Mouse (Mus musculus): ENCODE data around the gene Ubfd1.
"Not testable (repeated sequence)": the region's sequence is repeated elsewhere in the genome, so short reads cannot be mapped to it uniquely, and the experiment has no call there.

The Ubfd1 gene

GRCm38 (mm10) chr7:122065656-122066055 lies 1.3 kb upstream of the Ubfd1 start:
- no peak for DNase-seq (ENCODE audit: low read depth, low spot score)
- Histone ChIP-seq H3K36me3 (ENCODE audit: control insufficient read depth, insufficient read depth, low read length, poor library complexity, severe bottlenecking) (0 out of 2 replicates have a peak, but pooled peaks cover 2% of the 10 kb centered on the region), H3K27me3 (ENCODE audit: control insufficient read depth, insufficient read depth, low read length, poor library complexity, severe bottlenecking) (no peaks in the 10 kb centered on the region)

- Histone ChIP-seq H3K36me3 (ENCODE audit: control insufficient read depth, insufficient read depth, low read length, poor library complexity, severe bottlenecking) (0 out of 2 replicates have a peak, but pooled peaks cover 2% of the 10 kb centered on the region), H3K27me3 (ENCODE audit: control insufficient read depth, insufficient read depth, low read length, poor library complexity, severe bottlenecking) (no peaks in the 10 kb centered on the region)
- no peak for DNase-seq (ENCODE audit: low read depth, low spot score)
These were observed 652 bp upstream of the Ubfd1 start for GRCm38 (mm10) chr7:122066102-122066944.

- peak; percentile 38 for DNase-seq (ENCODE audit: low read depth, low spot score)
- peaks cover 6% of the 10 kb centered on the region; the same call in 1 of the 2 replicates for H3K36me3 ChIP-seq (ENCODE audit: control insufficient read depth, insufficient read depth, low read length, poor library complexity, severe bottlenecking)
- H3K27me3 ChIP-seq (ENCODE audit: control insufficient read depth, insufficient read depth, low read length, poor library complexity, severe bottlenecking): no peaks in the 10 kb centered on the region
These were observed 774 bp downstream of the Ubfd1 start for GRCm38 (mm10) chr7:122067517-122068381.

- Histone ChIP-seq H3K36me3 (ENCODE audit: control insufficient read depth, insufficient read depth, low read length, poor library complexity, severe bottlenecking) (peaks cover 25% of the 10 kb centered on the region), H3K27me3 (ENCODE audit: control insufficient read depth, insufficient read depth, low read length, poor library complexity, severe bottlenecking) (no peaks in the 10 kb centered on the region)
- DNase-seq (ENCODE audit: low read depth, low spot score): no peak
These were observed 7.4 kb downstream of the Ubfd1 start for GRCm38 (mm10) chr7:122074374-122074773.

GRCm38 (mm10) chr7:122079798-122080554 lies 13.0 kb downstream of the Ubfd1 start:
- H3K36me3 ChIP-seq (ENCODE audit: control insufficient read depth, insufficient read depth, low read length, poor library complexity, severe bottlenecking): peaks cover 20% of the 10 kb centered on the region

GRCm38 (mm10) chr7:122081071-122081470 lies 14.1 kb downstream of the Ubfd1 start:
- H3K36me3 ChIP-seq (ENCODE audit: control insufficient read depth, insufficient read depth, low read length, poor library complexity, severe bottlenecking): peaks cover 19% of the 10 kb centered on the region; the same call in 1 of the 2 replicates
- no peaks in the 10 kb centered on the region for H3K27me3 ChIP-seq (ENCODE audit: control insufficient read depth, insufficient read depth, low read length, poor library complexity, severe bottlenecking)

More at GRCm38 (mm10) chr7:122079798-122080554, 13.0 kb downstream of the Ubfd1 start:
- H3K27me3 ChIP-seq (ENCODE audit: control insufficient read depth, insufficient read depth, low read length, poor library complexity, severe bottlenecking): no peaks in the 10 kb centered on the region
- no peak for DNase-seq (ENCODE audit: low read depth, low spot score)

GRCm38 (mm10) chr7:122087195-122087982 lies 20.4 kb downstream of the Ubfd1 start:
- Histone ChIP-seq H3K36me3 (ENCODE audit: control insufficient read depth, insufficient read depth, low read length, poor library complexity, severe bottlenecking) (peaks cover 9% of the 10 kb centered on the region; the same call in 1 of the 2 replicates), H3K27me3 (ENCODE audit: control insufficient read depth, insufficient read depth, low read length, poor library complexity, severe bottlenecking) (no peaks in the 10 kb centered on the region)
- peak; percentile 69 for DNase-seq (ENCODE audit: low read depth, low spot score)

More at GRCm38 (mm10) chr7:122081071-122081470, 14.1 kb downstream of the Ubfd1 start:
- no peak for DNase-seq (ENCODE audit: low read depth, low spot score)

GRCm38 (mm10) chr7:122094564-122095330 lies 27.8 kb downstream of the Ubfd1 start:
- H3K27me3 ChIP-seq (ENCODE audit: control insufficient read depth, insufficient read depth, low read length, poor library complexity, severe bottlenecking): no peaks in the 10 kb centered on the region
- DNase-seq (ENCODE audit: low read depth, low spot score): peak; percentile 54
- H3K36me3 ChIP-seq (ENCODE audit: control insufficient read depth, insufficient read depth, low read length, poor library complexity, severe bottlenecking): peaks cover 13% of the 10 kb centered on the region; the same call in 1 of the 2 replicates

- Histone ChIP-seq H3K36me3 (ENCODE audit: control insufficient read depth, insufficient read depth, low read length, poor library complexity, severe bottlenecking) (peaks cover 4% of the 10 kb centered on the region; the same call in 1 of the 2 replicates), H3K27me3 (ENCODE audit: control insufficient read depth, insufficient read depth, low read length, poor library complexity, severe bottlenecking) (no peaks in the 10 kb centered on the region)
- DNase-seq (ENCODE audit: low read depth, low spot score): no peak
These were observed 31.0 kb downstream of the Ubfd1 start for GRCm38 (mm10) chr7:122098009-122098408.

- DNase-seq (ENCODE audit: low read depth, low spot score): peak; percentile 82
- H3K36me3 ChIP-seq (ENCODE audit: control insufficient read depth, insufficient read depth, low read length, poor library complexity, severe bottlenecking): peaks cover 4% of the 10 kb centered on the region; the same call in 1 of the 2 replicates
These were observed 32.2 kb downstream of the Ubfd1 start for GRCm38 (mm10) chr7:122099222-122099621.

GRCm38 (mm10) chr7:122101014-122101746 lies 34.2 kb downstream of the Ubfd1 start:
- not testable (repeated sequence) for H3K36me3 ChIP-seq (ENCODE audit: control insufficient read depth, insufficient read depth, low read length, poor library complexity, severe bottlenecking); H3K27me3 ChIP-seq (ENCODE audit: control insufficient read depth, insufficient read depth, low read length, poor library complexity, severe bottlenecking)
- DNase-seq (ENCODE audit: low read depth, low spot score): peak; percentile 33

More at GRCm38 (mm10) chr7:122099222-122099621, 32.2 kb downstream of the Ubfd1 start:
- H3K27me3 ChIP-seq (ENCODE audit: control insufficient read depth, insufficient read depth, low read length, poor library complexity, severe bottlenecking): no peaks in the 10 kb centered on the region

- Histone ChIP-seq H3K27me3 (ENCODE audit: control insufficient read depth, insufficient read depth, low read length, poor library complexity, severe bottlenecking) (no peaks in the 10 kb centered on the region), H3K36me3 (ENCODE audit: control insufficient read depth, insufficient read depth, low read length, poor library complexity, severe bottlenecking) (no peaks in the 10 kb centered on the region)
- peak; percentile 93 for DNase-seq (ENCODE audit: low read depth, low spot score)
These were observed 34.8 kb downstream of the Ubfd1 start, which contains the start of gene Ndufab1 for GRCm38 (mm10) chr7:122101747-122102244. Gene Ndufab1 (minus strand): TSS chr7:122101886.

Measured in splenic B cell, adult 2 months (primary cell).